Mouse (Mus musculus) heart, embryonic 15.5 days (tissue): ENCODE results near the gene D1Pas1. TPM values are rescaled to one million over a fixed set of nuclear protein-coding genes. Genes with fewer than 3 reads are reported as not detected.

Source experiments
- ATAC-seq: fragments of 200-750 bp; cut with Nextera tagmentation; replicated peaks from 2 replicates; pipeline ENCODE4 v1.8.0; 2017; ENCODE audit warnings: low read depth, moderate TSS enrichment; ENCODE audit not compliant: insufficient number of reproducible peaks, insufficient read depth, low FRiP score
- H3K27ac ChIP-seq: fragments of 300-500 bp; sonication (generic); 2 replicates; pipeline ENCODE4 v1.5.1; 2015; ENCODE audit warnings: mild to moderate bottlenecking, inconsistent platforms
- H3K27me3 ChIP-seq: fragments of 300-500 bp; sonication (generic); 2 replicates; pipeline ENCODE4 v1.6.1; 2015; ENCODE audit warnings: inconsistent platforms
- H3K36me3 ChIP-seq: fragments of 300-500 bp; sonication (generic); 2 replicates; pipeline ENCODE4 v1.6.1; 2015; ENCODE audit warnings: mild to moderate bottlenecking, inconsistent platforms
- H3K4me1 ChIP-seq: fragments of 300-500 bp; sonication (generic); replicated peaks from 2 replicates; pipeline ENCODE4 v1.6.1; 2015; ENCODE audit warnings: inconsistent platforms
- H3K4me2 ChIP-seq: fragments of 300-500 bp; sonication (generic); 2 replicates; pipeline ENCODE4 v1.6.1; 2015; ENCODE audit warnings: inconsistent platforms, mild to moderate bottlenecking, moderate library complexity
- H3K4me3 ChIP-seq: fragments of 300-500 bp; sonication (generic); 2 replicates; pipeline ENCODE4 v1.5.1; 2015; ENCODE audit warnings: mild to moderate bottlenecking, inconsistent platforms
- H3K9ac ChIP-seq: fragments of 300-500 bp; sonication (generic); 2 replicates; pipeline ENCODE4 v1.6.1; 2015; ENCODE audit warnings: mild to moderate bottlenecking, inconsistent platforms
- H3K9me3 ChIP-seq: fragments of 300-500 bp; sonication (generic); replicated peaks from 2 replicates; pipeline ENCODE4 v1.6.1; 2016; ENCODE audit warnings: inconsistent platforms
- WGBS: fragments of 180-500 bp; shearing (Covaris S2); methylation state at CpG from one replicate; pipeline ENCODE4 v1.1.7; 2015; ENCODE audit warnings: mixed read lengths; 5-methylcytosine and 5-hydroxymethylcytosine counted together
- polyA plus RNA-seq: library from polyadenylated mRNA; unstranded; fragments of >200 nt; fragmentation: Nextera tagmentation; extraction: Ambion mirVana; gene quantifications from 2 replicates; pipeline ENCODE4 v1.2.1, GENCODE M21; 2015

The D1Pas1 gene
- polyA plus RNA-seq, 1 experiment from 2014 or later: 0.30 TPM

DNA sequence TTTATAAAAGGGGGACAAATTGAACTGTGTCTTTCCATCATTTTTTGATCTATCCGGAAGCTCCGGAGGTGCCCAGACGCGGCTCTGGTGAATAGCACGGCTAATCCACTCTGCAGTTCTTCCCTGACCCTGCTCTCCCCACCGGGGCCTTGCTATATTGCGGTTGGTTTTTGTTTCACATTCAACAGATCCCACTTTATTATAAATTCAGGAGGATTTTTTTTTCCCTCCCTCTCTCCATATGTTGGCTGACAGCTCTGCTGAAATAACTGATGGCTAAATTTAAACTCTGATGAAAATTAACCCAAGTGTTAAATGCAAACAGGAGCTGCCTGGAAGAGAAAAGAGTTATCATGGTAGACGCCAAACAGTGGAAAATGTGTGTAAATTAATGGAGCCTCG, 21.1 kb downstream of the D1Pas1 start:
- H3K27me3 ChIP-seq: no peaks in the 10 kb centered on the region
- H3K4me3 ChIP-seq: no peak overlapping the region
- no peak for ATAC-seq
- no peak overlapping the region for H3K27ac ChIP-seq
- 79% methylated on average over 9 of the region's 9 CpGs for WGBS
- H3K36me3 ChIP-seq: no peaks in the 10 kb centered on the region
- no peak overlapping the region for H3K9ac ChIP-seq
- 0 out of 2 replicates have a peak, but pooled peaks cover 2% of the 10 kb centered on the region for H3K4me1 ChIP-seq
- no peak overlapping the region for H3K4me2 ChIP-seq
- H3K9me3 ChIP-seq: no peaks in the 10 kb centered on the region

DNA sequence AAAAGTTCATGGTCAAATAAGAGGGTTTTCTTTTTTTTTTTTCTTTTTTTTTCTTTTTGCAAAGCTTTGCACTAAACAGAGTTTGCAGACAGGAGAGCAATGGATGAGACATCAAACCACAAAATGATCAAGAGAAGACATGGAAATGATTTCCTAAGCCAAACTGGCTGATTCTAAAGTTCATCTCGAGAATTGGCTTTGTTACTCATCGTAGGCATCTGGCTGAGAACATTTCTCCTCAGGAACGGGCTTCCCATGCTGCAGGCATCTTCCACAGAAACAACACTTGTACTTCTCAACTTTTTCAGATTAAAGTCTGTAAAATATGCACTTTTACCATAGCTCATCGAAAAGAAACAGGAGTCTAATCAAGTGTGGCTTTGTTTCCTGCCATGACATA, 21.6 kb downstream of the D1Pas1 start:
- Histone ChIP-seq H3K4me3 (no peak overlapping the region), H3K27me3 (no peaks in the 10 kb centered on the region), H3K36me3 (no peaks in the 10 kb centered on the region), H3K9me3 (no peaks in the 10 kb centered on the region), H3K4me2 (no peak overlapping the region), H3K27ac (no peak overlapping the region), H3K9ac (no peak overlapping the region), H3K4me1 (0 out of 2 replicates have a peak, but pooled peaks cover 2% of the 10 kb centered on the region)
- no peak for ATAC-seq
- 79% methylated on average over 4 of the region's 4 CpGs for WGBS

DNA sequence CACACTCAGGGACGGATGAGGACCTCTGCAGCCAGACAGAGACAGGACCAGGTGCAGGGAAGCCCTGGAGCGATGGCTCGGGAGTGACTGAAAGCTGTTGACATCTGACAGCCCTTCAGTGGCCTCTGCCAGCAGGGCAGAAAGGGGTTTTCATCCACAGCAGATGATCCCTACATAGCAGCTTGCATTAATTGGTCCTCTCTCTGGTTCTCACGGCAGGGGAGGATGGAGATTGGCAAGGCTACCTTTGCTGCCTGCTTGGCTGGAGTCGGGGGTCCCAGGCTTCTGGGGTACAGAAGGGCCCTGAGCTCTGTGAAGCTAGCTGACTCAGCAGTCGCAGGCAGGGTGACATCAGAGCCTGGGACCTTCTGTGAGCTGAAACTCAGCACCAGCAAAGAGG, 24.3 kb downstream of the D1Pas1 start:
- no peak overlapping the region for H3K4me3 ChIP-seq

DNA sequence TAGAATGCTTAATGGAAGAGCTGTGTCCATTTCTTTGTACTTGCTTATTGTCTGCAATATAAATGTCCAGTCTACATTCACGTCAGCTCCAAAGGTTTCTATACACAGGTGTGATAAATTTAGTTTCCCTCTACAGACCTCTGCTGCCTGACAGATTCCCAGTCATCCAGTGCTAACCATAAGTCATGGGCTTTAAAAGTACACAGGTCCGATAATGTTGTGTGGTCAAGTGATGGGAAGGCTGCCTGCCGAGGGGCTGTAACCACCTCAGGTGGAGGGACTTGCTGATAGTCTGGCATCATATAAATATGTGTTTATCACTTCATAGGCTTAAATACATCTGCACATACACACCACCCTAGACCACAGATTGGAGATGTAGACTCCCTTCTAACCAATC, 24.9 kb downstream of the D1Pas1 start:
- Histone ChIP-seq H3K4me2 (no peak overlapping the region), H3K4me1 (0 out of 2 replicates have a peak, but pooled peaks cover 2% of the 10 kb centered on the region), H3K36me3 (no peaks in the 10 kb centered on the region), H3K9me3 (no peaks in the 10 kb centered on the region), H3K4me3 (no peak overlapping the region), H3K27ac (no peak overlapping the region), H3K9ac (no peak overlapping the region), H3K27me3 (no peaks in the 10 kb centered on the region)
- 88% methylated on average over 3 of the region's 3 CpGs for WGBS
- no peak for ATAC-seq

More for the DNA sequence above, 24.3 kb downstream of the D1Pas1 start:
- no peaks in the 10 kb centered on the region for H3K9me3 ChIP-seq
- H3K4me2 ChIP-seq: no peak overlapping the region
- ATAC-seq: no peak
- H3K4me1 ChIP-seq: 0 out of 2 replicates have a peak, but pooled peaks cover 2% of the 10 kb centered on the region
- no peaks in the 10 kb centered on the region for H3K27me3 ChIP-seq
- H3K9ac ChIP-seq: no peak overlapping the region
- no peak overlapping the region for H3K27ac ChIP-seq
- H3K36me3 ChIP-seq: no peaks in the 10 kb centered on the region
- WGBS: 67% methylated on average over 6 of the region's 6 CpGs

DNA sequence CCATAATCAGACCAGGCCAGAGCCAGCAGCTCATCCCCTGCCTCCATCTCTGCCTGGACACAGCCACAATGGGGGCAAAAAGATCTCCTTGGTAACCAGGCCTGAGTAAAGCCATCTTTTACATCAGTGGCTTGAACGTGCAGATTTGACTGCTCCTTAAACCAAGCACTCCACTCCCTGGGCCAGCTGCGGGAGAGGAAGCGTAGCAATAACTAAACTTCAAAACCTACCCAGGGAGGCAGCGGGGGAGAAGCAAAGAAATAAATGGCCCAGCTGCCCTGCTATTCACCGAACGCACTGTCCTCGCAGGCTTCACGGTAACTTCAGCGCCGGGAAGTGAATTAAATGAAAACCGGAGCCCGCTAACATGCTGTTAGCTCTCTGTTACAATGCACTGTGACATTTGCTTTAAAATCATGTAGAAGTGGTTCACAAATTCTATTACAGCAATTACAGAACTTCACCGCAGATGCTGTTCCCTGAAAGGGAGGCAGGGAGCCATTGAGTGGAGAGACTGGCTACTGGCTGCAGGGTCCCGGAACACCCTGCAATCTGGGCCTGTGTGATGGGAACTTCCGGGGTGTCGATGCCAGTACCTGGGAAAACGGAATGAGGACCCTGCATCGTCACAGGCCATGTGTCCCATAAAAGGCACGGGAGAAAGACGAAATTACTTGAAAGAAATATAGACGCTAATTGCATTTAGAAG, 30.5 kb downstream of the D1Pas1 start:
- ATAC-seq: no peak
- H3K27me3 ChIP-seq: no peaks in the 10 kb centered on the region
- H3K4me3 ChIP-seq: no peak overlapping the region
- no peak overlapping the region for H3K4me2 ChIP-seq
- no peaks in the 10 kb centered on the region for H3K9me3 ChIP-seq
- H3K27ac ChIP-seq: no peak overlapping the region
- no peaks in the 10 kb centered on the region for H3K4me1 ChIP-seq
- H3K9ac ChIP-seq: no peak overlapping the region
- H3K36me3 ChIP-seq: no peaks in the 10 kb centered on the region
- WGBS: 86% methylated on average over 21 of the region's 21 CpGs

DNA sequence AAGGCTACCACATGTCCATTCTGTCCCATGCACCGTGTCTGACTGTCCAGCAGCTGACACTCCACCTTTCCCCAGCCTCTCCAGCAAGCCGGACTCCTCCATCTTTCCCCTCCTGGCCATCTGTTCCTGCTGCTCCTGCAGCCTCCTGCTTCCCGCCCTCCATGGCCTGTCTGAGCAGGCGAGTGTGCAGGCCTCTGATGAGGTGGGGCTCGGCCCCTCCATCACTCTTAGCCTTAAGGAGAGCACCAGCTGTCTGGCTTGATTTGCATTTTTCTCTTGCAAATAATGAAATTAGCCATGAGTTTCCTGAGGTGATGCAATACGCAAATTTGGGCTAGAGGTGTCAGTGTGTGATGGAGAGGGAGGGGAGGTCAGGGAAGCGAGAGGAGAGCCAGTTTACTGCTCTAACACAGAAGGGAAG, 36.2 kb downstream of the D1Pas1 start:
- Histone ChIP-seq H3K27ac (no peak overlapping the region), H3K27me3 (no peaks in the 10 kb centered on the region), H3K4me3 (no peak overlapping the region), H3K36me3 (no peaks in the 10 kb centered on the region), H3K4me1 (no peaks in the 10 kb centered on the region), H3K4me2 (no peak overlapping the region), H3K9ac (no peak overlapping the region), H3K9me3 (no peaks in the 10 kb centered on the region)
- WGBS: 65% methylated on average over 7 of the region's 7 CpGs
- no peak for ATAC-seq

DNA sequence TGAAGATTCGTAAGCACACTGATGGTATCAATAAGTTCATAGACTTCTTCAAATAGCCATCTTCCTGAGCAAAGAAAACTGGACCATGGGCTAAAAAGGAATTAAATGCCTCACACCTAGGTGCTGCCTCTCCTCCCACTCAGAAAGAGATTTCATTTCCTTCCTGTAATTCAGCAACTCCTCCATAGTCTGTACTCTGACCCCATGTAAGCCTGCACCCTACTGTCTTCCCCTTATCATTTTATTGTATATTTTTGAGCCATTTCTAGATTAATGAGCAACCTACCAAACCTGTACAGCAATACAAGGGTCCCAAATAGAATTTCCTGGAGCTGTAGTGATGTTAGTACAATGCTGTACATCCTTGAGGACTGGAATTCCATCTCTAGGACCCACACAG, 37.1 kb downstream of the D1Pas1 start:
- no peak overlapping the region for H3K4me3 ChIP-seq
- H3K27ac ChIP-seq: no peak overlapping the region
- WGBS: 87% methylated on average over 1 of the region's 1 CpGs
- H3K9ac ChIP-seq: no peak overlapping the region
- H3K36me3 ChIP-seq: no peaks in the 10 kb centered on the region
- no peaks in the 10 kb centered on the region for H3K27me3 ChIP-seq
- ATAC-seq: no peak
- no peaks in the 10 kb centered on the region for H3K9me3 ChIP-seq
- H3K4me1 ChIP-seq: no peaks in the 10 kb centered on the region
- no peak overlapping the region for H3K4me2 ChIP-seq

DNA sequence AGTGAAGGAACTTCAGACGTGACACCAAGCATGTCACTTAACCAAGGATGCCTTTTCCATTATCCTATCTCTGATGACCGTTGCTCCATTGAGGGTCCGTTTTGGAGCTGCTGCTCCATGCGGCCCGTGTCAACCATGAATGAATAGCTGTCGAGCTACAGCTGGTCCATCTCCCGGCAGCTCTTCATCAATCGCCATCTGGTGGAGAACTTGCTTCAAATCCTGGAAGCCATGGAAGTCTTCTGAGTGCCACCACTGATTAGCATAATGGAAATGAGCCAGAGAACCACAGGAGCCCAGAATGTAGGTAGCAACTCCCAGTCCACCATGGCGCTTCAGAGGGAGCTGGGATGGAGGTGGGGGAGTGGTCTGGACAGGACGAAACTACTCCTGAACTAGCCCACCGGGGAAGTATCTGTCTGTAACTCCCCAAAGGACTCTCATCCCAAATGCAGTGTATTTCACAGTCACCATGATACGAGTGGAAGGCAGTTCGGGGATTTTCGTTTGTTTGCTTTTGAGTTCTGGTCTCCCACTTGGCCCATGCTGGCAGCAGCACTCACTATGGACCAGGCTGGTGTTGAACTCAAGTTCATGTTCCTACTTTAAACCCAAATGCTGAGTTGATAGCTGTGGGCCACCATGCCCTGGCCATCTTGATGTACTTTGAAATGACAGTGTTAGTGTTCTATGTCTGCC, 39.2 kb downstream of the D1Pas1 start:
- WGBS: 75% methylated on average over 14 of the region's 14 CpGs
- Histone ChIP-seq H3K27me3 (no peaks in the 10 kb centered on the region), H3K9me3 (no peaks in the 10 kb centered on the region), H3K4me3 (no peak overlapping the region), H3K4me2 (no peak overlapping the region), H3K36me3 (no peaks in the 10 kb centered on the region), H3K4me1 (no peaks in the 10 kb centered on the region), H3K27ac (no peak overlapping the region), H3K9ac (no peak overlapping the region)
- ATAC-seq: no peak

DNA sequence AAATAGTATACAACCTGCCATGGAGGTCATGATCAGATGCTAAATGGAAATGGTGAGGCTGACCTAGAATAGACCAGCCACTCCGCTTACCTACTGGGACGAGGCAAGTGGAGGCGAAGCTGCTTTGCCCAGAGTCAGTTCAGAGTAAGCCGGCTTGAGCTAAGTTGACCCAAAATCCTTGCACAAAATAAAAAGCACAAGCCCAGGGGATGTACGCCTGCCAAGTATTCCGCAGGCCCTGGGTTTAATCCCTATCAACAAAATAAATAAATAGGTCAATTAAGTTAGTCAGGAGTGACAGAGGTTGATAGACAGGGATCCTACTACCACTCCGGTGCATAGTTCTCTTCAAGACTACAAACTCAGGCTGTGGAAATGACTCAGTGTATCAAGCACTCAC, 41.0 kb downstream of the D1Pas1 start:
- ATAC-seq: no peak; the same call in 1 of the 2 replicates
- no peaks in the 10 kb centered on the region for H3K4me1 ChIP-seq
- no peak overlapping the region for H3K4me3 ChIP-seq
- H3K27me3 ChIP-seq: no peaks in the 10 kb centered on the region
- H3K36me3 ChIP-seq: no peaks in the 10 kb centered on the region
- 78% methylated on average over 7 of the region's 7 CpGs for WGBS
- H3K9me3 ChIP-seq: no peaks in the 10 kb centered on the region
- H3K4me2 ChIP-seq: no peak overlapping the region
- no peak overlapping the region for H3K27ac ChIP-seq
- no peak overlapping the region for H3K9ac ChIP-seq

DNA sequence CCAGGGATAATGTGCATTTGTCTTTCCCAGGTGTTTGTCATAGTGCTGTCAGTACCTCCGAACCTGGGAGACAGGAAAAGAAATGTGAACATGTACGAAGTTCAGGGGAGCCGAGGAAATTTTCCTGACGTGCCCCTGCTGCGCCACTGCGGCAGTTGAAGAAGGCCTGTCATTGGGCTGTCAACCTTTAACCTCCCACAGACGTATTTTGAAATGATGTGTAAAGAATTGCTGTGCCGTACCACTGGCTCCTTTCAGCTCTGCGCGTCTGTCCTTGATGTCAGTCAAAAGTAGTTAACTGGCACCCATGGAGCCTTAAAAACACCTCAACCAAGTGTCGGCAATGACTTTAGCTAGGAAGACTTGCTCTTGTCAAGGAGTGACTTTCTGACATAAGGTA, 42.9 kb downstream of the D1Pas1 start:
- no peaks in the 10 kb centered on the region for H3K27me3 ChIP-seq
- H3K4me3 ChIP-seq: no peak overlapping the region
- H3K4me2 ChIP-seq: no peak overlapping the region
- no peak for ATAC-seq
- H3K4me1 ChIP-seq: no peaks in the 10 kb centered on the region
- H3K27ac ChIP-seq: no peak overlapping the region
- no peak overlapping the region for H3K9ac ChIP-seq
- WGBS: 84% methylated on average over 11 of the region's 11 CpGs
- H3K36me3 ChIP-seq: no peaks in the 10 kb centered on the region
- H3K9me3 ChIP-seq: no peaks in the 10 kb centered on the region

DNA sequence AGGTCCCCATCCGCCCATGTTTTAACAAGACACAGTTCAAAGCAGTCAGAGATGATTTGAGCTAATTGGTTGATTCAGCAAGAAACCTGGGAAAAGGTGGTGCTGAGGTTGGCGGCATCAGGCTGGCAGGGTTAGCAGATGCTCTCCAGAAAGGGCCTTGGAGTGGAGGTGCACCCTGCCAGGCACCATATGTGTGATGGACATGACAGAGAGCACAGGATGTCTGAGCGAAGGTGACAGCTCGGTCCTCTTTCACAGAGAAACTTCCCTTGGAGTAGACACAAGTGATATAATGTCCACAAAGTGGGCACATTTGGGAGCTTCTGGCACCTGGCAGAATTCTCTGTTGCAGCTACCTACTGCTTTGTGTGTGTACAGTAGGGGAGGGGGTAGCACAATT, 44.4 kb downstream of the D1Pas1 start:
- Histone ChIP-seq H3K9me3 (no peaks in the 10 kb centered on the region), H3K4me1 (no peaks in the 10 kb centered on the region), H3K36me3 (no peaks in the 10 kb centered on the region), H3K27me3 (no peaks in the 10 kb centered on the region), H3K4me2 (no peak overlapping the region), H3K27ac (no peak overlapping the region), H3K4me3 (no peak overlapping the region), H3K9ac (no peak overlapping the region)
- ATAC-seq: no peak
- WGBS: 81% methylated on average over 4 of the region's 4 CpGs

DNA sequence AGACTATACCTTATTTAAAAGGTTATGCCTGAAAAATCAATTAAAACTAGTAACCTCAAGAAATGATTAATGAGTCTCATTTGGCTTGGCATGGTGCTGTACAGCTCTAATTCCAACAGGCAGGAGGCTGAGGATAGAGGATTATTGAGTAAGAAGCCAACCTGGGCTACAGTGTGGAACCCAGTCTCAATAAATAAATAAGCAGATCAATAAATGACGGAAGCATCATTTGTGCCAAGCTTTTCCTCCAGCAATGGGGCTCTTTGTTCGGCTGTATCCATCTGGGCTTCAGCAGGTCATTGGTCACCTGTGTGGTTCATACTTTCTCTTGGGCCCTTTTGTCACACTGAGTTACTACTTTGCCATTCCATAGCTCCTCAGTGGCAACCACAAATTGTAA, 46.9 kb downstream of the D1Pas1 start:
- Histone ChIP-seq H3K27me3 (no peaks in the 10 kb centered on the region), H3K27ac (no peak overlapping the region), H3K4me2 (no peak overlapping the region), H3K4me3 (no peak overlapping the region), H3K4me1 (no peaks in the 10 kb centered on the region), H3K9me3 (no peaks in the 10 kb centered on the region), H3K36me3 (no peaks in the 10 kb centered on the region), H3K9ac (no peak overlapping the region)
- WGBS: 88% methylated on average over 2 of the region's 2 CpGs
- ATAC-seq: no peak
